Mouse (Mus musculus): ENCODE data around the gene Tpp1. TPM values are rescaled to one million over a fixed set of nuclear protein-coding genes. Genes with fewer than 3 reads are reported as not detected.
"Not testable (repeated sequence)": the region's sequence is repeated elsewhere in the genome, so short reads cannot be mapped to it uniquely, and the experiment has no call there.

Gene Tpp1
- polyA plus RNA-seq, 1 experiment from 2014 or later: 66.1 TPM

DNA sequence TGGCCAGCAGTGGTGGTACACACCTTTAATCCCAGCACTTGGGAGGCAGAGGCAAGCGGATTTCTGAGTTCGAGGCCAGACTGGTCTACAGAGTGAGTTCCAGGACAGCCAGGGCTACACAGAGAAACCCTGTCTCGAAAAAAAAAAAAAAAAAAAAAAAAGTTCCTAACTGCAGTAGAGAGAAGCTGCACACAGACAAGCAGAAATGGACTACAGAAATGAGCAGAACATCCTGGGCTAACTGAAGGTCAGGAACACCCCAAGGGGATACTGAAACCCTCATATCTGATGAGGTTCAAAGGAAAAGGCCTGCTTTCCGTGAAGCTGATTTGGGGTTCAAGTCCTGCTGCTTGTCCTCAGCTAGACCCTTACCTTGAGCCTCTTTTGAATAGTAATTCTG lies 16.6 kb downstream of the Tpp1 start:
- H3K36me3 ChIP-seq: peaks cover 52% of the 10 kb centered on the region
- DNase-seq (ENCODE audit: low spot score); H3K9me3 ChIP-seq (replicated peaks); H3K27me3 ChIP-seq (ENCODE audit: low read depth, poor library complexity, severe bottlenecking): not testable (repeated sequence)
- H3K4me3 ChIP-seq: peak overlapping the region; percentile 91
- WGBS: 66% methylated on average over 4 of the region's 4 CpGs
- peak overlapping the region; percentile 92; the same call in 1 of the 2 replicates for H3K27ac ChIP-seq (replicated peaks)
- peaks cover 40% of the 10 kb centered on the region for H3K4me1 ChIP-seq

DNA sequence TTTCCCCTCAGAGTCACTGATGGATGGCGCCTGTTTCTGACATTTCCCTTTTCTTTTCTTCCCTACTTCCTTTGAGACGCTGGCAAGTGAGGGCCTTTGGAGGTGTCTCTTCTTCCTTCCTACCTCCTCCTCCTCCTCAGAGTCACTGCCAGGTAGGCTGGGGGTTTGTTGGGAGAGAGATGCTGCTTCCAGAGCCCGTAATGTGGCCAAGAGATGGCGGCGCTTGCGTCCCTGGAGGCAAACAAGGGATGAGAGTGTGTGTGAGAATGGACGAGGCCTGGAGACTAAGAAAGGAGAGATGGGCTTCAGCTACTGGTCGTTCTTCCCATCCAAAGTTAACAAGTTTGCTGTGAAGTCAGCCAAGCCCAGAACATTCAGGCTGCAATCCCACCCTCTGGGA lies 17.2 kb downstream of the Tpp1 start:
- Histone ChIP-seq H3K36me3 (peaks cover 52% of the 10 kb centered on the region), H3K4me1 (peaks cover 38% of the 10 kb centered on the region), H3K4me3 (0 out of 2 replicates have a peak overlapping the region, but pooled peaks have one; percentile 91), H3K9me3 (replicated peaks) (no peaks in the 10 kb centered on the region), H3K27me3 (ENCODE audit: low read depth, poor library complexity, severe bottlenecking) (no peaks in the 10 kb centered on the region), H3K27ac (replicated peaks) (no peak overlapping the region)
- no peak for DNase-seq (ENCODE audit: low spot score)
- WGBS: 92% methylated on average over 8 of the region's 8 CpGs

DNA sequence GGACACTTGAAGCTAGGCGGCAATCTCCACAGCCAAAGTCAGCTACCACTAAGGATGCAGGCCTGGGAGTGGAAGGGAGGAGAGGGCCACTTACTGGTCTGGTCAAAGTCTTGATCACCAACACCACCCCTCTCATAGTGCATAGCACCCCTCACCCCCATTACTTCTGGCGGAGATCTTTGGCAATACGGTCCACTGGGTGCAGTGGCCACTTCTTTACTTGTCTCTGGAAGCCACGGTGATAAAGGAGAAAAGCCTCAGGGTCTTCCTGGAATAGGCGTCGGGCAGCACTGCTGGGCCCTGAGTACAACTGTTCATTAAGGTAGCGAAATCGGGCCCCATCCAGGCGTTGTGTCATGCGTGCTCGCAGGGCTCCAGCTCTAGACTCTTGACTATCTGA lies 18.2 kb downstream of the Tpp1 start:
- no peaks in the 10 kb centered on the region for H3K9me3 ChIP-seq (replicated peaks)
- WGBS: 96% methylated on average over 11 of the region's 11 CpGs
- no peak for DNase-seq (ENCODE audit: low spot score)
- H3K4me1 ChIP-seq: peaks cover 39% of the 10 kb centered on the region
- peaks cover 59% of the 10 kb centered on the region for H3K36me3 ChIP-seq
- no peak overlapping the region for H3K27ac ChIP-seq (replicated peaks)
- H3K4me3 ChIP-seq: no peak overlapping the region
- no peaks in the 10 kb centered on the region for H3K27me3 ChIP-seq (ENCODE audit: low read depth, poor library complexity, severe bottlenecking)

DNA sequence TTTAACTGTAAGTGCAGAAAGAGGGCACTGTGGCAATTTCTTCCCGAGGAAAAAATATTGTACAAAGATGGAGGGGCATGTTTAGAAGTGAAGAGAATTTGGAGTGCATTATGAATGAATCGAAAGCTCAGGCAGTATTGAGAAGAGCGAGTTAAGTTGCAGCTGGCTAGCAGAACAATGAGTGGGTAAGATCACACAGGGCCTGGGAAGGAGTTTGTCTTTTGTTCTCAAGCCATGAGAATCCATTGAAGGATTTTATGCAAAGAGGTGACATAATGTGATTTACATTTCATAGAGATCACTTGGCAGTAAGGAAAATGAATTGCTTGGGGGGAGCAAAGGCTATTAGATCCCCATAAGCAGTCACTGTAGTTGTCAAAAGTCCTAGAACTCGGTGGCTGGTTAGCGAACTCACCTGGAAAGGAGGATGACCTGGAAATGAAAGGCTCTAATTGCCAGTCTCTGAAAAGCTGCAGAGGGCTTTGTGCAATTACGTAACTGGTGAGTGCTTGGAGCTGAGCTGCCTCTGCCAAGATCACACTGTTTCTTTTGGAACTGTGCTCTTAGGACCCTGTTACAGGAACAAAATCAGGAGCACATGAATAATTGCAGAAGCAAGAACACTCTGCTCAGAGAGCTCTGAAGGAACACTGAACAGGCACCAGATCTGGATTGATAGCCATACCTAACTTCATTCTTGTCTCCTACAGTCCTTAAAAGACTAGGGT lies 23.2 kb downstream of the Tpp1 start:
- 85% methylated on average over 6 of the region's 6 CpGs for WGBS
- Histone ChIP-seq H3K4me1 (peaks cover 7% of the 10 kb centered on the region; the same call in 1 of the 2 replicates), H3K4me3 (no peak overlapping the region), H3K27ac (replicated peaks) (no peak overlapping the region), H3K36me3 (peaks cover 48% of the 10 kb centered on the region), H3K9me3 (replicated peaks) (no peaks in the 10 kb centered on the region), H3K27me3 (ENCODE audit: low read depth, poor library complexity, severe bottlenecking) (no peaks in the 10 kb centered on the region)
- no peak for DNase-seq (ENCODE audit: low spot score)

DNA sequence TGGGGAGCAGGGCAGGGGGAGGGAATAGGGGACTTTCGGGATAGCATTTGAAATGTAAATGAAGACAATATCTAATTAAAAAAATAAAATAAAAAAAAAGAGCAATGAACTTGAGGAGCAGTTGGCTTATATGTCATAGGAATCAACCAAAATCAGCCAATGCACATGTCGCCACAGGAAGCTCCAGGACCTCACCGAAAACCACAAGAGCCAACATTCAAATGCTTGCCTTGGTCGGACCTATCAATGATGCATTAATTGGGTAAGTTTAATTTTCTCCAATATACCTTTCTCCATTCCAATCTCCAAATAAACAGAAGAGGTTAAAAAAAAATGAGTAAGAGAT lies 25.1 kb downstream of the Tpp1 start:
- H3K4me3 ChIP-seq: no peak overlapping the region
- 93% methylated on average over 4 of the region's 4 CpGs for WGBS
- no peaks in the 10 kb centered on the region for H3K27me3 ChIP-seq (ENCODE audit: low read depth, poor library complexity, severe bottlenecking)
- DNase-seq (ENCODE audit: low spot score): no peak
- peaks cover 29% of the 10 kb centered on the region for H3K36me3 ChIP-seq
- H3K27ac ChIP-seq (replicated peaks): no peak overlapping the region
- peaks cover 7% of the 10 kb centered on the region; the same call in 1 of the 2 replicates for H3K4me1 ChIP-seq
- H3K9me3 ChIP-seq (replicated peaks): no peaks in the 10 kb centered on the region

DNA sequence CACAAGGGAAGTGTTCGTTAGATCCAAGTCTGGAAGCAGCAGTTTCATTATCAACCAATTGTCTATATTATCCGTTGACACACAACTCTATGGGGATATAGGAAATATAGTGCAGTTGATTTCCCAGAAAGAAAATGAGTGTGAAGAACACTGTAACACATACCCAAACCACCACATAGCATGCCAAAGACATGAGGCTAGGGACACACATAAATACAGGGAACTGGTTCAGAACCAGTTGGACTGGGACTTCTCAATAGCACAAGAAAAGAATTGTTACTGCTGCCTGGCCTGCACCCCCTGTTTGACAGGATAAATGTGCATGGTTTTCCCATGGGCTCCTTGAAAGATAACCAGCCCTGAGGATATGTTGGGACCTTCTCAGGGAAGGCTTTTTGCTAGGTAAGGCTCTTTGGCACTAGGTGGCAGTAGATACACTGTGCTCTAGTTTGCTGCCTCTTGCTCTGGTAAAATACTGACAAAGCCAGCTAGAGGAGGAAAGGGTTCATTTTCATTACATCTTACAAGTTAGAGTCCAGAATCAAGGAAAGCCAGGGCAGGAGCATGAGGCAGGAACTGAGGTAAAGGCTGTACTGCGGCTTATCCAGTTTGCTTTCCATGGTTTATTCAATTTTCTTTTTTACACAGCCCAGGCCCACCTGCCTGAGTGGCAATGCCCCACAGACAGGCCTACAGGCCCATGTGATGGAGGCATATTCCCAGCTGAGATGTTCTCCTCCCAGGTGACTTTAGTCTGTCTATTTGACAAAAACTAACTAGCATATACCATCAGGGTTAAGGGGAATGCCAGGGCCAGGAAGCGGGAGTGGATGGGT lies 25.7 kb downstream of the Tpp1 start:
- Histone ChIP-seq H3K4me1 (peaks cover 7% of the 10 kb centered on the region; the same call in 1 of the 2 replicates), H3K4me3 (no peak overlapping the region), H3K27ac (replicated peaks) (no peak overlapping the region; the same call in 1 of the 2 replicates), H3K27me3 (ENCODE audit: low read depth, poor library complexity, severe bottlenecking) (no peaks in the 10 kb centered on the region), H3K36me3 (peaks cover 23% of the 10 kb centered on the region), H3K9me3 (replicated peaks) (no peaks in the 10 kb centered on the region)
- DNase-seq (ENCODE audit: low spot score): peak; percentile 33
- 79% methylated on average over 4 of the region's 4 CpGs for WGBS

DNA sequence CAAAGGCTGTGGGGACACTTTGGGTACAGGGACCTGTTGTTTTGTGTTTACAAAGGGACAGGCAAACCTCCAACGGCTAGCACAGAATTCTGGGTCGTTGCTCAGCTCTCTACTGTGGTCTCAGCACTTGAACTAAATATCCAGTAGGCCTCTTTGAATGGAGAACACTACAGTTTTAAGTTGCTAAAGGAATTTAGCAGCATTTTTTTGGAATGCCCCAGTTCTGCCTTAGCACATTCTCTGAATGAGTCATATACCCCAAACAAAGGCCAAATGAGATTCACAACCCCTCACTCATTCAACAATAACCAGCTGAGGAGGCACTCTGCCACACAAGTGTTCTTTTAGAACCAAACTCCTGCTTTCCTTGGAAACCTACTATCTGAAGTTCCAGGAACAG lies 30.1 kb downstream of the Tpp1 start:
- WGBS: 67% methylated on average over 2 of the region's 2 CpGs
- no peaks in the 10 kb centered on the region for H3K27me3 ChIP-seq (ENCODE audit: low read depth, poor library complexity, severe bottlenecking)
- no peak overlapping the region for H3K27ac ChIP-seq (replicated peaks)

DNA sequence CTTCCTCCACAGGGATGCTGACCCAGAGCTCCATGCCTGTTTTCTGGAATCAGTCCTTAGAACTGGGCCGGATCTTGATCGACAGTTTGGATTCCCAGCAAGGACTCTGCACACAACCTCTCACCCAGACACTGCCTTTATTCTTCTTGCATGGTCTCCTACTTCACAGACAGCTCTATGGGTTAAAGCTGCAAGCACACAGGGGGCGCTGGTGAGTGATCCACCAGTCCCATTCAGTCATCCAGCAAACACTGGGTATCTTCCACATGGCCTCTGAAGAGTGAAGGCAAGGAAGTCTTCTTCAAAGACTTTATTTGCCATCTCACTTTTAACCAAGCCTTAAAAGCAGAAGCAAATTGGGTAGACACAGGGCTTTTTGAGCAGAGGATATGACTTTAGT lies 36.7 kb downstream of the Tpp1 start:
- H3K27me3 ChIP-seq (ENCODE audit: low read depth, poor library complexity, severe bottlenecking): no peaks in the 10 kb centered on the region
- no peaks in the 10 kb centered on the region for H3K36me3 ChIP-seq
- WGBS: 57% methylated on average over 3 of the region's 3 CpGs
- no peaks in the 10 kb centered on the region for H3K4me1 ChIP-seq
- H3K4me3 ChIP-seq: no peak overlapping the region
- no peak overlapping the region for H3K27ac ChIP-seq (replicated peaks)
- no peak for DNase-seq (ENCODE audit: low spot score)
- H3K9me3 ChIP-seq (replicated peaks): no peaks in the 10 kb centered on the region

More for the DNA sequence above, 30.1 kb downstream of the Tpp1 start:
- Histone ChIP-seq H3K4me1 (no peaks in the 10 kb centered on the region), H3K9me3 (replicated peaks) (no peaks in the 10 kb centered on the region), H3K36me3 (no peaks in the 10 kb centered on the region), H3K4me3 (no peak overlapping the region)
- no peak for DNase-seq (ENCODE audit: low spot score)

GRCm38 (mm10) chr7:105708733-105709132 lies 43.3 kb downstream of the Tpp1 start:
- Histone ChIP-seq H3K4me3 (no peak overlapping the region), H3K27me3 (ENCODE audit: low read depth, poor library complexity, severe bottlenecking) (no peaks in the 10 kb centered on the region), H3K27ac (replicated peaks) (no peak overlapping the region), H3K4me1 (no peaks in the 10 kb centered on the region), H3K9me3 (replicated peaks) (no peaks in the 10 kb centered on the region), H3K36me3 (no peaks in the 10 kb centered on the region)
- no peak for DNase-seq (ENCODE audit: low spot score)
- WGBS: 88% methylated on average over 5 of the region's 5 CpGs

GRCm38 (mm10) chr7:105703816-105704215 lies 48.2 kb downstream of the Tpp1 start:
- WGBS: 87% methylated on average over 4 of the region's 4 CpGs
- H3K27ac ChIP-seq (replicated peaks): no peak overlapping the region
- H3K27me3 ChIP-seq (ENCODE audit: low read depth, poor library complexity, severe bottlenecking): no peaks in the 10 kb centered on the region
- no peaks in the 10 kb centered on the region for H3K36me3 ChIP-seq
- H3K9me3 ChIP-seq (replicated peaks): no peaks in the 10 kb centered on the region
- no peak for DNase-seq (ENCODE audit: low spot score)
- no peaks in the 10 kb centered on the region for H3K4me1 ChIP-seq
- H3K4me3 ChIP-seq: no peak overlapping the region

- no peaks in the 10 kb centered on the region for H3K9me3 ChIP-seq (replicated peaks)
- no peaks in the 10 kb centered on the region for H3K4me1 ChIP-seq
- H3K36me3 ChIP-seq: no peaks in the 10 kb centered on the region
- DNase-seq (ENCODE audit: low spot score): no peak
- no peaks in the 10 kb centered on the region for H3K27me3 ChIP-seq (ENCODE audit: low read depth, poor library complexity, severe bottlenecking)
- H3K27ac ChIP-seq (replicated peaks): no peak overlapping the region
- 85% methylated on average over 16 of the region's 16 CpGs for WGBS
- H3K4me3 ChIP-seq: no peak overlapping the region
Measured at GRCm38 (mm10) chr7:105703184-105703583, 48.9 kb downstream of the Tpp1 start.
